Mouse (Mus musculus) liver, adult 2 months (tissue): ENCODE measurements around the gene Fgfr2.

Source experiments
- CTCF ChIP-seq: fragments of 200-500 bp; IDR thresholded peaks from 2 replicates; pipeline ENCODE4 v1.5.1; 2011; ENCODE audit warnings: low read depth, low read length, control low read depth
- POLR2A ChIP-seq: fragments of 200-500 bp; IDR thresholded peaks from 2 replicates; pipeline ENCODE4 v1.6.1; 2011; ENCODE audit warnings: low read length, control low read depth; ENCODE audit not compliant: insufficient read depth; ENCODE audit errors: extremely low read depth

DNA sequence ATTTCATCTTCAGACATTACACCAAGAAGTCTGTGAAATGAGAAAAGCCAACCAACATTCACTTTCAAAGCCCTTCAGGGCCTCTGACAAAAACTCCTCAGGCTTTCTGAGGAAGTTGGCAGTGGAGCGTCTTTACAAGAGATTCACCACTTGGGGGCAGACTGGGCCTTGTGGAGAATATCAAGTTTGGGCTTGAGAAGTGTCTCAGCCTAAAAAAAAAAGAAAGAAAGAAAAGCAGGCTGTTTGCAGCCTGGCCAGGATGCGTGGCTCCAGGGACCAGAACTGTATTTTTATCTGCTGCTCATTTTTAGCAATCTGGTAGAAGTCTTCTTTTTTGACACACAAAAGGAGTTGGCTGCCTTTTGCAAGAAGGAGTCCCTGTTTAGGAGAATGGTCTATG, 1223.8 kb downstream of the Fgfr2 start:
- TF ChIP-seq POLR2A (no peak), CTCF (no peak)
